Mouse (Mus musculus): ENCODE measurements around the gene Idi2.
"Not testable (repeated sequence)": the region's sequence is repeated elsewhere in the genome, so short reads cannot be mapped to it uniquely, and the experiment has no call there.

Idi2 gene

DNA sequence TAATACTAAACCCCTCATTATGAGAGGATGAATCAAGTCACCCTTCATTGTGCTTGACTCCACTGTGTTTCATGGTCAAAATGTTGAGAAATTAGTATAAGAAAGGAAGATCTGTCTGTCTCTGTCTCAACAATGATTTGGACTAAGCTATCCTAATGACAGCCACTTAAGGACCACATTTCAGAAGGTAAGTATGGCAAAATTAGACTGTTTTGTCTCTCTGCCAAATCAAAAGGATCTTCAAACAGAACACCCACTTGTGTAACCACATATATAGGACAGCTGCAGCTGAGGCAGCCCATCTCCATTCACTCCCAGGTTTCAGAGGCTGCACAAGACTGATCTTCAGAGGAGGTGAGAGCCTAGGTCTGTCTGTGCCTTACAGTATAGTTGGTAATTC lies at the start of gene Idi2:
Gene Idi2, plus strand, starts transcription at position 301 of the 400 bp plus-strand sequence.
- not testable (repeated sequence) for DNase-seq (ENCODE audit: low read depth, low spot score)

DNA sequence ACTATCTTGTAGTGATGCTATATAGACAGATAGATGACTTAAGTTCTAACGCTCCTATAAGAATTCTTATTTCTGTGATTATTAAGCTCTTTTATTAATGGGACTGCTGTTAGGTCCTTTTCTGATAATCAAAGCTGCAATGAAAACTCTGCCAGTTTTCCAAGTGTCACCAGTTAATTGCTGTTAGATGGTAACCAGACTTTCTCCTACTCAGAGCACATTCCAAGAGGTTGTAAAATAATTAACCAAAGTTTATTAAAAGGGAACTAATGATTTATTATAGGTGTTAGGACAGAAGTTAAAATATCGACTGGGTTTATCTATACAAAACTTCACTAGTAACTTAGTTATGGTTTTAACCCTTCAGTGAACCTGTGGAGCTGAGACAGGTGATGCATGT lies 46.7 kb upstream of the Idi2 start:
- not testable (repeated sequence) for DNase-seq (ENCODE audit: low read depth, low spot score)

DNA sequence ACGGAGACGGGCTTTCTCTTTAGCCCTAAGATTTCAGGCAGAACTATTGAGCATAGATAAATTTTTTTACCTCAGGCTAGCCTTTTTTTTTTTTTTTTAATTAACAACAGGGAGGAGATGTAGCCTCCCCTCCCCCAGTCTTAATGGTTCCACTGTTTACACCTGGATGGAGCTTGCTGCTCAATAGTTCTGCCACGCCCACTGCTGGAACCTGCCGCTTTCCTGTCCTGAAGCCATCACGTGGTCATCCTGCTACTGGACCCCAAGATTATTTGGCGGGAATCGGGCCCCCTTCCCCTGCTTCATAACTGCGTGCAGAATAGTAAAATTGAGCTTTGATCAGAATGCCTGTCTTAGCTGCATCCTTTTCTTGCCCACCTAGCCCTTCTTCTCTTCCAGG lies 38.8 kb upstream of the Idi2 start:
- not testable (repeated sequence) for DNase-seq (ENCODE audit: low read depth, low spot score)

DNA sequence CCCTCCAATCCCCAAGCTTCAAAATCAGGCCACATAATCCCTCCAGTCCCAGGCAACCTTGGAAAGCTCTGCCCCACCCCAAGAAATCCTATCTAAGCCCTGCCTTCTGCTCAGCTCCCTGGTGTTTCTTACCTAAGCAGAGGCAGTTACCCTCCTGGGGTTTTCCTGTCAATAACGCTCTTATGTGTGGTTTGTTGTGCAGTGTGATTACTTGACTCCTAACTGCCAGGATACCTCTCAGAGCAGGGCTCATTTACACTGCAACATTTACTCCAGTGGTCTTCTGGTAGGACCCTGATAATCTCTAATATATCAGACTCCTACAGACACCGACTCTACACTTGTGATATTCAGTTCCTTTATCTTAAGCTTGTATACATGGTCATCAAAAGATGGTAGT lies 19.2 kb upstream of the Idi2 start:
- no peak for DNase-seq (ENCODE audit: low read depth, low spot score)

DNA sequence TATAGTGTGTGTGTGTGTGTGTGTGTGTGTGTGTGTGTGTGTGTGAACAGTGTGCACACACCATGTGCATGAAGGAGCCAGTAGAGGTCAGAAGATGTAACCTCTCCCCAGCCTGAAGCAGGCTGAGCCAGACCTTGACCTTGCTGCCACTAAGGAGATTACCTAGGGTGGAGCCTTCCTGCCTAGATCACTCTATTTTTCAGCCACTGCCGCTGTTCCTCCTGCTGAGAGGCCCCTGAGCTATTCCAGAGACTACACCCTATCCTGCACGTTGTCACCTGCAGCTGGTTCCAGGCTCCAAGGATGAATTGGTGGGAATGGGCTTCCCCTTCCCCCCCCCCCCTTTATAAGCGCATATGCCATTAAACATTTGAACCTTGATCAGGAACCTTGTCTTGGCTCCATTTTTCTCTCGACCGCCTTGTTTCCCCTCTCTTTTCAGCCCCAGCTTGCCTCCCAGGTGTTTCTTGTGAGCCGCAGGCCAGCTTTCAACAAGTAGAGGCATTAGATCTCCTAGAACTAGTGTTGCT lies 15.0 kb upstream of the Idi2 start:
- DNase-seq (ENCODE audit: low read depth, low spot score): not testable (repeated sequence)

DNA sequence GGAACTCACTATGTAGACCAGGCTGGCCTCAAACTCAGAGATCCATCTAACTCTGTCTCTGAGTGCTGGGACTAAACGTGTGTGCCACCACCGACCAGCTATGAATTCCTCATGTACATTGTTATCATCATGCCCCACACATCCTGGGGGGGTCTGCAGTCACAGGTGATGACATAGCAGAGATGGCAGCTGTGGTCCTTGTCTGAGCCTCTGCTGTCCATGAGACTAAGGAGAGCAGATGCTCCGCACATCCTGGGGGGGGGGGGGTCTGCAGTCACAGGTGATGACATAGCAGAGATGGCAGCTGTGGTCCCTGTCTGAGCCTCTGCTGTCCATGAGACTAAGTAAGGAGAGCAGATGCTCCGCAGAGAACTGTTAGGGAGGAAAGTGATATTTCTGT lies 11.6 kb upstream of the Idi2 start:
- DNase-seq (ENCODE audit: low read depth, low spot score): not testable (repeated sequence)

DNA sequence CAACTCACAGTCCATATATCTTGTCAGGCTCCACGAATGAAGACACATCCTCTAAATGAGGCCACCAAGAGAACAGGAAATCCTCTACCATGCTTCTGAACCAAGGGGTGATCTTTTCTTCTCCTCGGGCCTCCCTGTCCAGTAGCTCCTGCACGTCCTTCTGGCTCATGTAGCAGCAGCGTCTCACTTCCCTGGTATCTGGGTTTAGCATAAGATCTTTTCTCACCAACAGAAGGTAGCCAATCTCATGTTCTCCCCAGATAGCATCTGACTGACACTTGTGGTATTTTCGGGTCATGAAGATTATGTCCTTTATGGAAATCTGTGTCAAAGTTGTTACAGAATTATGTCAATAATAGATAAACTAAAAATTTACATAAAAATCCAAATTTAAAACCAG lies 11.0 kb upstream of the Idi2 start:
- not testable (repeated sequence) for DNase-seq (ENCODE audit: low read depth, low spot score)

DNA sequence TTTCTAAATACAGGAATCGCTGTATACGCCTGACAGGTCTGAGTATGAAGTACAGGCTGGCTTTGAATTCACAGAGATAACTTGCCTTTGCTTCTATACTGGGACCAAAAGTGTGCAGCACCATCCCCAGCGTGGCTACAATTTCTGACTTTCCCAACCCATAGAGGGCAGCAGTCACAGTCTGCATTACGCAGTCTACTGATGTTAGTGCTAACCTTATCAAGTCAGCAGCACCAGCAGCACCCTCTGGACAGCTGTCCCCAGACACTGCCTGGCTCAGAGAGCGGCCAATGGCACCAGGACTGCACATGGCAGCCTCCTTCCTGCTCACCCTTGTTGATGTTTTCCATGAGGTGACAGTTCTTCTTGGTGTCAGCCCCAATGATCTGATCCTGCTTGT lies 8.8 kb upstream of the Idi2 start:
- DNase-seq (ENCODE audit: low read depth, low spot score): not testable (repeated sequence)

DNA sequence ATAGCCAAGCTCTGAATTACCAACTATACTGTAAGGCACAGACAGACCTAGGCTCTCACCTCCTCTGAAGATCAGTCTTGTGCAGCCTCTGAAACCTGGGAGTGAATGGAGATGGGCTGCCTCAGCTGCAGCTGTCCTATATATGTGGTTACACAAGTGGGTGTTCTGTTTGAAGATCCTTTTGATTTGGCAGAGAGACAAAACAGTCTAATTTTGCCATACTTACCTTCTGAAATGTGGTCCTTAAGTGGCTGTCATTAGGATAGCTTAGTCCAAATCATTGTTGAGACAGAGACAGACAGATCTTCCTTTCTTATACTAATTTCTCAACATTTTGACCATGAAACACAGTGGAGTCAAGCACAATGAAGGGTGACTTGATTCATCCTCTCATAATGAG lies 4.5 kb upstream of the Idi2 start, which contains the start of gene Gm9745:
Gene Gm9745, minus strand, starts transcription at position 101 of the 400 bp plus-strand sequence.
- DNase-seq (ENCODE audit: low read depth, low spot score): not testable (repeated sequence)

DNA sequence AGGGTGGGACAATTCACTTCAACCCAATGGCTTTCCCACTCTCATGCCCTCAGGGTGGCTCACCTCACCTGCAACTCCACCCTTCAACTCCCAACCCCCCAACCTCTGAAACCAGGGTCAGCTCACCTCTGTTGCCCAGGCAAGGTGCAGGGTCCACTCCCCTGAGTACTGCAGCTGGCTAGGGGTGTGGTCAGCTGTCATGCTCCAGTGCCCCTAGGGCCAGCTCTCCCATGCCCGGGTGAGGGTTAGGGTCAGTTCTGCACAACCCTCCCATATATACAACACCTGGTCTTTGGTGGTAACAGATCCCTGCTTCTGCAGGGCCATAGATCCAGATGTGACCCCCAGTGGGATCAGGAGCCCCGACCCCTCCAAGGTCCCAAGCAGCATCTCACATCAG lies 2.5 kb downstream of the Idi2 start:
- DNase-seq (ENCODE audit: low read depth, low spot score): not testable (repeated sequence)

DNA sequence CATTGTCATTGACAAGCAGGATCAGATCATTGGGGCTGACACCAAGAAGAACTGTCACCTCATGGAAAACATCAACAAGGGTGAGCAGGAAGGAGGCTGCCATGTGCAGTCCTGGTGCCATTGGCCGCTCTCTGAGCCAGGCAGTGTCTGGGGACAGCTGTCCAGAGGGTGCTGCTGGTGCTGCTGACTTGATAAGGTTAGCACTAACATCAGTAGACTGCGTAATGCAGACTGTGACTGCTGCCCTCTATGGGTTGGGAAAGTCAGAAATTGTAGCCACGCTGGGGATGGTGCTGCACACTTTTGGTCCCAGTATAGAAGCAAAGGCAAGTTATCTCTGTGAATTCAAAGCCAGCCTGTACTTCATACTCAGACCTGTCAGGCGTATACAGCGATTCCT lies 4.2 kb downstream of the Idi2 start:
- not testable (repeated sequence) for DNase-seq (ENCODE audit: low read depth, low spot score)

DNA sequence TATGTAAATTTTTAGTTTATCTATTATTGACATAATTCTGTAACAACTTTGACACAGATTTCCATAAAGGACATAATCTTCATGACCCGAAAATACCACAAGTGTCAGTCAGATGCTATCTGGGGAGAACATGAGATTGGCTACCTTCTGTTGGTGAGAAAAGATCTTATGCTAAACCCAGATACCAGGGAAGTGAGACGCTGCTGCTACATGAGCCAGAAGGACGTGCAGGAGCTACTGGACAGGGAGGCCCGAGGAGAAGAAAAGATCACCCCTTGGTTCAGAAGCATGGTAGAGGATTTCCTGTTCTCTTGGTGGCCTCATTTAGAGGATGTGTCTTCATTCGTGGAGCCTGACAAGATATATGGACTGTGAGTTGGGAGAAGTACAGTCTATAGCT lies 6.4 kb downstream of the Idi2 start:
- not testable (repeated sequence) for DNase-seq (ENCODE audit: low read depth, low spot score)

DNA sequence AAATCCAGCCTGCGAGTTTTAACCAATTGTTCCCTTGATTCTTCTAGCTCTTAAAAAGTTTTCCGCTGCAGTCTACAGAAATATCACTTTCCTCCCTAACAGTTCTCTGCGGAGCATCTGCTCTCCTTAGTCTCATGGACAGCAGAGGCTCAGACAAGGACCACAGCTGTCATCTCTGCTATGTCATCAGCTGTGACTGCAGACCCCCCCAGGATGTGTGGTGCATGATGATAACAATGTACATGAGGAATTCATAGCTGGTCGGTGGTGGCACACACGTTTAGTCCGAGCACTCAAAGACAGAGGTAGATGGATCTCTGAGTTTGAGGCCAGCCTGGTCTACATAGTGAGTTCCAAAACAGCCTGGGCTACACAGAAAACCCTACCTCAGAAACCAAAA lies 6.9 kb downstream of the Idi2 start:
- DNase-seq (ENCODE audit: low read depth, low spot score): not testable (repeated sequence)

DNA sequence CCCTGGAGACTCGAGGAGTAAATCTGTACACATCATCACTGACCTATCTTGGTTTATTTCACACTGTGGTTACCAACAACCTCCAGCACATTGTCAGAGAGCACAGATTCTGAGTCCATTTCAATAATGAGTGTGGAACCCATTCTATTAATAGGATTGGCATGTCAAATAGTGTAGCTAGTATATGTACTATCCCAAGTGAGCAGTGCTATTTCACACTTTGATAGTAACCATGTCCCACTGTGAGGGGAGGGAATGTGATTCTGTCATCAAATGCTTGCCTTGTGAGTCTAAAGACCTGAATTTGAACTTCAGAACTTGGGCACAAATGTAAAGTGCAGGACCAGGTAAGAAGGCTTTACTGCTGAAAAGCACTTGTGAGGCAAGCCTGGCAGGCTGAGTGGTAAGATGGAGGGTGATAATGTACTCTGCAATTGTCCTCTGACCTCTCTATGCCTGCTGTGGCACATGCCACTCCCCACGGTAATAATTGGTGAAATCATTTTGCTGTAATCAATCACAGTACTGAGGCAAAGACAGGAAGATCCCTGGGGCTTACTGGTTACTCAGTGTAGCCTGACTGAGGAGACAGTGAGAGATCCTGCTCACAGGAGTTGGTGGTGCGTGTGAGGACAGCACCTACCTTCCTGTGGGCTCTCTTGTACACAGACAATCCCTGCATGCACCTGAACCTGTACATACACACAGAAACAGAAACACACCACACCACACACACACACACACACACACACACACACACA lies 8.6 kb downstream of the Idi2 start:
- DNase-seq (ENCODE audit: low read depth, low spot score): not testable (repeated sequence)

DNA sequence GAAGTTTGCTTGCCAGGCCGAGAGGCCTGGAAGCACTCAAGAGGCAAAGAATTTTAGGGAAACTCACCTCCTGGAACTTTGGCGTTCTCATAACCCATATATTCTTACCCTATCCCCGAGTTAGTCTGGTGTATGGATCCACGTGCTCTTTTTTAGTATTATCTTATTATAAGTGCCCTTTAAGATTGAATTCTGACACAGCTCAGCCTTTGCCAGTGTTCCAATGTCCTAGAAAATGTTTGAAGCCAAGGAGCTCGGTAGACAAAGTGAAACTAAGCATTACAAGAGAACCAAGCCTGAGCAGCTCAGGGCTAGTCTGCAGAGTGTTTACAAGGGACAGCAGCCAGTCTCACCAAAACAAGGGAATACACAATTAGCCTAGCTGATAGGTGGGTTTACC lies 9.6 kb downstream of the Idi2 start:
- DNase-seq (ENCODE audit: low read depth, low spot score): not testable (repeated sequence)

DNA sequence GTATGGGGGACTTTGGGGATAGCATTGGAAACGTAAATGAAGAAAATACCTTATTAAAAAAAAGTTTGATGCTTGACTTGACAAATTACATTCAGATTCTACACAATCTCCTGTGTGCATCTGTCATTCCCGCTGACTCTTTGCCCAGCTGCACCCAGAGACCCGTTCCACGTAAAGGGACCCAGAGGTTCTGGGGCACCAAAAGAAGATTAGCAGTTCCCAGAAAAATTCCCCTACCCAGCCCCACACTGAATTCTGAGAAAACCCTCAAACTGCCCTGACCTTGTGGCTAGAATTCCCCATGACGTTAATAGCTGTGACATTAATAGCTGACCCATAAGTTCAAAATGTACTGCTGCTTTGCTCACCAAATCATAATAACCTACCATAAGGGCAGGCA lies 12.6 kb downstream of the Idi2 start:
- DNase-seq (ENCODE audit: low read depth, low spot score): no peak

DNA sequence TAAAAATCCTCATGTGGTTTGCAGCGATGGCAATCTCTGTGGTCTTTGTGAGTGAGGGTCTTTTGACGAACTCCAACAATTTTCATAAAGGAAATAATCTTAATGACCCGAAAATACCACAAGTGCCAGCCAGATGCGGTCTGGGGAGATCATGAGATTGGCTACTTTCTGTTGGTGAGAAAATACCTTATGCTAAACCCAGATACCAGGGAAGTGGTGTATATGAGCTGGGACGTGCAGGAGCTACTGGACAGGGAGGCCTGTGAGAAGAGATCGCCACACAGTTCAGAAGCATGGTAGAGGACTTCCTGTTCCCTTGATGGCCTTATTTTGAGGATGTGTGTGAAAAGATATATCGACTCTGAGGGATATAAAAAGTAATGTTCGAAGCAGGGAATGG lies 15.1 kb downstream of the Idi2 start:
- DNase-seq (ENCODE audit: low read depth, low spot score): no peak

DNA sequence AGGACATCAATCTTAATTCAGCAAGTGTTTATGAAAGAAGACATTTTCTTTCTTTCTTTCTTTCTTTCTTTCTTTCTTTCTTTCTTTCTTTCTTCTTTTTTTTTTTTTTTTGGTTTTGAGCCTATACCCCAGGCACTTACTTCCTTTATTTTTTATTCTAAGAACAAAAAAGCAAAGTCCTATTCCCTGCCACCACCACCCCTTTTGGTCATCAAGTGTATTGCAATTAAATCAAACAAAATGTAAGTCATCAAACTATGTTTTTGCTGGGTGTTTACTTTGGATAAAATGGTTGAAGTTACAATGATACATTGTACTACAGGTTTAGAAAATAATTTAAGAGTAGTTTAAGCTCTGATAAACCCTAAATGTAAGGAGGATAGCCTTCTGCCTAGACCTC lies 19.7 kb downstream of the Idi2 start:
- no peak for DNase-seq (ENCODE audit: low read depth, low spot score)

DNA sequence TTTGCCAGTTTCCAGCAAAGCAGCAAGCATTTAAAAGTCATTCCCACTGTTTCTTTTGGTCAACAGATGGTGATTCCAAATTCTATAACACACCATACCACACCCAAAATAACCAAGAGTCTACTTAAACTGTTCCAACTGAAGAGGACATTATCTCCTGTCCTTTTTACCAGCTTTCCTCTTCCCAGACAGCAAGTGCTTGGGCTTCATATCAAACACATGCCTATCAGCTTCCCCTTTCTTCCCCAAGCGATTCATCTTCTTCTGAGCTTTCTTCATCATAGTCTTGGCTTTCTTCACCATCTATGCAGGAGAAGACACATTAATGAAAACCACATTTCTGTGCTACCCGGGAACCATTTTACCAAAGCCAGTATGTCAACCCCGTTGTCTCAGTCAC lies 20.3 kb downstream of the Idi2 start:
- no peak for DNase-seq (ENCODE audit: low read depth, low spot score)

DNA sequence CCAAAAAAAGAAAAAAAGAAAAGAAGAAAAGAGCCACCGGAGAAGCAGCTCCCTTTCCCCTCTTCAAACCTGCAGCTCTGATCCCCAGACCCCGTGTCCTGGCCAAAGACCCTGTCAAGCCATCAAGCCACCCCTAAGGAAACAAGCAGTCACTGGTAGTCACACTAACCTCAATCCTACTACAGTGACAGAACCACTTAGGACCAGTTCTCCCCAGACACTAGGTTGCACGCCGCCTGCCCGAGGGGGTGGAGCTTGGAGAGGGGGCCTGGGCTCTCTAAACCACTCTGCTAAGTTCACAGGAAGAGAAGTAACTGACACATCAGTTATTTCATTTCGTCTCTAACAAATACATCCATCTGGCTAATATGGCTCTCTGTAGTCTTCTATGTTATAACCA lies 39.6 kb downstream of the Idi2 start:
- DNase-seq (ENCODE audit: low read depth, low spot score): no peak

DNA sequence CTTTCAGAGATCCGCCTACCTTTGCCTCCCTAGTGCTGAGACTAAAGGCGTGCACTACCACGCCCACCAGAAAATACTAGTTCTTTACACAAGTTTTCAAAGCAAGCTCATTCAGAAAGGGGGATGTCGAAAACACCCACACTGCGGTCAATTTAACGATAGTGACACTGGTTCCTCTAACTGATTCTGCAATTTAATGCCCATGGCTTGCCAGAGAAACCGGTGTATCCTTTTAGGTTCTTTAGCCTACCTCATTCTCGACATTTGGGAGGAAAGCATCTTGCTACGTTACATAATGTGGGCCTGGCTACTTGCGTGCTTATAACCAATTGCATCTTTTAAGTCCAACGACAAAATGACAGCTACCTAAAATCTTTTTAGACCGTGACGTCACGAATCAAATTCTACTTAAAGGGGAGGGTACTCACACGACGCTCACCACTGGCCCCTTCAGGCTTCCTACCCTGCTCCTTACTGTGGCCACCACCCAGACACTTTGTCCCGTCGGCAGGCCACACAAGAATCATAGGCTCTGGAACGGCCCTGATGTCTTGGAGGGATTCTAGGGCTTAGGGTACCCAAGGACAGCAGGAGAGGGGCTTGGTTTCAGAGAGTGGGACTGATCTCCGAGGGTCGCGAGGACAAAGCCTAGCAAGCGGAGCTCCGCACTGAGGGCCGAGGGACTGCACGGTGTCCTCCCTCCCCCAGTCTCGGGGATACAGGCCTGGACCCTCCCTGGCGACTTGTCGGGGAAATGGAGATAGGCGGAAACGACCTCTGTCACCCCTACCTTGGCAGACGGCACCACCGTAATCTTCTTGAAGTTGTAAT lies 42.7 kb downstream of the Idi2 start:
- peak; percentile 70 for DNase-seq (ENCODE audit: low read depth, low spot score)

DNA sequence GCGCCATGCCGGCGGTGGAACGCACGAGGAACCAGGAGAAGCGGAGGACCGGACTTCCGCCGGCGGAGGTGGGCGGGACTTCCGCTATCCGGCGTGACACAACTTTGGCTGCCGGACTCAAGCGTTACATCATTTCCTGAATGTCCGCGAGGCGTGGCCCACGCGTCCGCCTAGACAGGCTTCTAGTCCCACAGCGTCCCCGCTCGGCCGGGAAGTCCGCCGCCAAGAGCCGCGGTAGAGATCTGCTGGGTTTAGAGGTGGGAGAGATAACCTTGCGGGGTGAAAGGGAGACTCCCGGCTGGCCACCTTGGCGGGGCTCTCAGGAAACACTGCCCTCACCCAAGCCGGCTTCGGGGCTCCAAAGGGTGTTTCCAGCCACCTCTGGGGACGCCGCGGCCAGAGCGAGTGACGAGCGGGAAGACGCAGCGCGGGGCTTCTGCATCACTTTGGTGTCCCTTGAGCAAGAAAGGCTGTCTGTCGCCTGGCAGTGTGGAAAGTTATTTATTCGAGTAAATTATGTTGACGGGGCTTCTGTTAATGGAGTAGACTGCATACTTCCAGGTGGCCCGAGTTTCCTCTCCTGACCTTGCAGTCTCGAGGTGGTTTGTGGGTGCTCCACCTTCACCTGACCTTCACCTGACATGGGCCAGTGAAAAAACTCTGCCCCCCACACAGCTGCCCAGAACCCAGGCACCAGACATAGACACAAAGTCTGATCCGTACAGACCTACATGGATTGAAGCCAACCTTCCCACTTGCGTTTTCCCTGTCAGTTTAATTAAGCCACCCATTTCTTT lies 43.5 kb downstream of the Idi2 start, which contains the start of gene Gtpbp4:
Gene Gtpbp4, minus strand, starts transcription at position 94 of the 797 bp plus-strand sequence.
- peak; percentile 98 for DNase-seq (ENCODE audit: low read depth, low spot score)

Data from mesoderm, embryonic 11.5 days (tissue).